Mouse (Mus musculus) midbrain, embryonic 11.5 days (tissue): ENCODE results near the gene Golga2. TPM values are rescaled to one million over a fixed set of nuclear protein-coding genes. Genes with fewer than 3 reads are reported as not detected.

Source experiments
- ATAC-seq: fragments of 200-750 bp; cut with Nextera tagmentation; 2 replicates; pipeline ENCODE4 v1.8.0; 2017; ENCODE audit warnings: moderate TSS enrichment, moderate library complexity; ENCODE audit not compliant: low FRiP score
- DNase-seq: peaks from one replicate; pipeline ENCODE4 v3.0.0; 2015; ENCODE audit warnings: low spot score; ENCODE audit errors: missing footprints
- H3K27ac ChIP-seq: fragments of 300-500 bp; sonication (generic); 2 replicates; pipeline ENCODE4 v1.5.1; 2014; ENCODE audit warnings: low read depth, low read length
- H3K27me3 ChIP-seq: fragments of 300-500 bp; sonication (generic); 2 replicates; pipeline ENCODE4 v1.6.1; 2014; ENCODE audit warnings: mild to moderate bottlenecking, low read length, moderate library complexity, mixed read lengths; ENCODE audit not compliant: control insufficient read depth, insufficient read depth
- H3K36me3 ChIP-seq: fragments of 300-500 bp; sonication (generic); 2 replicates; pipeline ENCODE4 v1.6.1; 2014; ENCODE audit warnings: mild to moderate bottlenecking, low read length, moderate library complexity, mixed read lengths; ENCODE audit not compliant: control insufficient read depth, insufficient read depth
- H3K4me1 ChIP-seq: fragments of 300-500 bp; sonication (generic); 2 replicates; pipeline ENCODE4 v1.6.1; 2014; ENCODE audit warnings: low read length; ENCODE audit not compliant: control insufficient read depth, insufficient read depth
- H3K4me2 ChIP-seq: fragments of 300-500 bp; sonication (generic); 2 replicates; pipeline ENCODE4 v1.6.1; 2014; ENCODE audit warnings: mild to moderate bottlenecking, moderate library complexity
- H3K4me3 ChIP-seq: fragments of 300-500 bp; sonication (generic); 2 replicates; pipeline ENCODE4 v1.5.1; 2014; ENCODE audit warnings: low read depth, low read length
- H3K9ac ChIP-seq: fragments of 300-500 bp; sonication (generic); 2 replicates; pipeline ENCODE4 v1.6.1; 2014; ENCODE audit warnings: low read length
- H3K9me3 ChIP-seq: fragments of 300-500 bp; sonication (generic); 2 replicates; pipeline ENCODE4 v1.6.1; 2016; ENCODE audit warnings: low read length; ENCODE audit not compliant: control insufficient read depth
- WGBS: fragments of 180-500 bp; shearing (Covaris S2); extraction: QIAGEN DNeasy Blood & Tissue Kit; methylation state at CpG from one replicate; pipeline ENCODE4 v1.1.7; 2014; 5-methylcytosine and 5-hydroxymethylcytosine counted together
- polyA plus RNA-seq: library from polyadenylated mRNA; unstranded; fragments of >200 nt; fragmentation: Nextera tagmentation; extraction: Ambion mirVana; gene quantifications from 2 replicates; pipeline ENCODE4 v1.2.1, GENCODE M21; 2014

The Golga2 gene
- polyA plus RNA-seq, 1 experiment from 2014 or later: 16.7 TPM

- Histone ChIP-seq H3K4me3 (no peak overlapping the region), H3K27ac (no peak overlapping the region), H3K9ac (no peak overlapping the region), H3K9me3 (no peaks in the 10 kb centered on the region), H3K4me2 (no peak overlapping the region), H3K27me3 (no peaks in the 10 kb centered on the region), H3K36me3 (peaks cover 18% of the 10 kb centered on the region), H3K4me1 (no peaks in the 10 kb centered on the region)
- DNase-seq (no peak), ATAC-seq (no peak)
- 94% methylated on average over 5 of the region's 5 CpGs for WGBS
Measured at GRCm38 (mm10) chr2:32252658-32253057, 34.5 kb upstream of the Golga2 start.

GRCm38 (mm10) chr2:32253352-32253751 lies 33.8 kb upstream of the Golga2 start:
- Histone ChIP-seq H3K36me3 (peaks cover 21% of the 10 kb centered on the region), H3K4me1 (no peaks in the 10 kb centered on the region), H3K9ac (no peak overlapping the region), H3K4me2 (no peak overlapping the region), H3K4me3 (no peak overlapping the region), H3K27me3 (no peaks in the 10 kb centered on the region), H3K27ac (no peak overlapping the region), H3K9me3 (no peaks in the 10 kb centered on the region)
- 89% methylated on average over 1 of the region's 1 CpGs for WGBS
- DNase-seq (no peak), ATAC-seq (no peak)

- no peak overlapping the region for H3K4me3 ChIP-seq
- H3K4me2 ChIP-seq: no peak overlapping the region
- no peaks in the 10 kb centered on the region for H3K9me3 ChIP-seq
- WGBS: 83% methylated on average over 5 of the region's 5 CpGs
- DNase-seq: no peak
- no peak for ATAC-seq
- no peak overlapping the region for H3K9ac ChIP-seq
- no peak overlapping the region for H3K27ac ChIP-seq
- peaks cover 21% of the 10 kb centered on the region for H3K36me3 ChIP-seq
- H3K4me1 ChIP-seq: peaks cover 8% of the 10 kb centered on the region
- H3K27me3 ChIP-seq: no peaks in the 10 kb centered on the region
Measured at GRCm38 (mm10) chr2:32254563-32254962, 32.6 kb upstream of the Golga2 start.

GRCm38 (mm10) chr2:32256273-32256672 lies 30.9 kb upstream of the Golga2 start:
- H3K4me1 ChIP-seq: peaks cover 9% of the 10 kb centered on the region
- H3K27me3 ChIP-seq: no peaks in the 10 kb centered on the region
- ATAC-seq: no peak
- no peak overlapping the region for H3K9ac ChIP-seq
- DNase-seq: no peak
- WGBS: 94% methylated on average over 11 of the region's 11 CpGs
- H3K36me3 ChIP-seq: peaks cover 21% of the 10 kb centered on the region
- no peak overlapping the region for H3K4me2 ChIP-seq
- H3K27ac ChIP-seq: no peak overlapping the region
- no peaks in the 10 kb centered on the region for H3K9me3 ChIP-seq
- no peak overlapping the region for H3K4me3 ChIP-seq

- ATAC-seq: no peak
Measured at GRCm38 (mm10) chr2:32258887-32259533, 28.2 kb upstream of the Golga2 start.

GRCm38 (mm10) chr2:32259657-32260417 lies 27.3 kb upstream of the Golga2 start, which contains the start of gene Uck1:
TSS of gene Uck1 (minus strand) at chr2:32260159.
- Histone ChIP-seq H3K4me3 (peak within 1 kb of the TSS; percentile 91), H3K9me3 (no peaks in the 10 kb centered on the region), H3K4me1 (peaks cover 9% of the 10 kb centered on the region), H3K27me3 (no peaks in the 10 kb centered on the region), H3K27ac (no peak within 1 kb of the TSS; the same call in 1 of the 2 replicates), H3K9ac (peak within 1 kb of the TSS; percentile 81), H3K4me2 (peak within 1 kb of the TSS; percentile 72), H3K36me3 (peaks cover 9% of the 10 kb centered on the region)
- DNase-seq (peak; percentile 98), ATAC-seq (peak; percentile 94)
- WGBS: 1% methylated on average over 46 of the region's 59 CpGs

More at GRCm38 (mm10) chr2:32258887-32259533, 28.2 kb upstream of the Golga2 start:
- no peaks in the 10 kb centered on the region for H3K9me3 ChIP-seq
- no peak overlapping the region for H3K27ac ChIP-seq
- peak overlapping the region; percentile 81 for H3K9ac ChIP-seq
- peak overlapping the region; percentile 91 for H3K4me3 ChIP-seq
- peaks cover 10% of the 10 kb centered on the region for H3K36me3 ChIP-seq
- peaks cover 9% of the 10 kb centered on the region for H3K4me1 ChIP-seq
- WGBS: 64% methylated on average over 6 of the region's 6 CpGs
- DNase-seq: no peak
- no peaks in the 10 kb centered on the region for H3K27me3 ChIP-seq
- H3K4me2 ChIP-seq: peak overlapping the region; percentile 72

GRCm38 (mm10) chr2:32260635-32261034 lies 26.5 kb upstream of the Golga2 start:
- 33% methylated on average over 4 of the region's 4 CpGs for WGBS
- Histone ChIP-seq H3K9ac (no peak overlapping the region), H3K9me3 (no peaks in the 10 kb centered on the region), H3K4me1 (peaks cover 9% of the 10 kb centered on the region), H3K4me2 (no peak overlapping the region), H3K27me3 (no peaks in the 10 kb centered on the region), H3K36me3 (peaks cover 9% of the 10 kb centered on the region), H3K27ac (no peak overlapping the region), H3K4me3 (no peak overlapping the region)
- DNase-seq (no peak), ATAC-seq (no peak)

- H3K4me1 ChIP-seq: no peaks in the 10 kb centered on the region
- no peak overlapping the region for H3K4me2 ChIP-seq
- ATAC-seq: no peak
- no peak overlapping the region for H3K27ac ChIP-seq
- no peak overlapping the region for H3K9ac ChIP-seq
- DNase-seq: no peak
- no peaks in the 10 kb centered on the region for H3K27me3 ChIP-seq
- peaks cover 8% of the 10 kb centered on the region for H3K36me3 ChIP-seq
- WGBS: 74% methylated on average over 3 of the region's 3 CpGs
- H3K9me3 ChIP-seq: no peaks in the 10 kb centered on the region
- no peak overlapping the region for H3K4me3 ChIP-seq
Measured at GRCm38 (mm10) chr2:32275823-32276222, 11.4 kb upstream of the Golga2 start.

- no peak overlapping the region for H3K9ac ChIP-seq
Measured at GRCm38 (mm10) chr2:32282289-32282688, 4.9 kb upstream of the Golga2 start.

More at GRCm38 (mm10) chr2:32282289-32282688, 4.9 kb upstream of the Golga2 start:
- Histone ChIP-seq H3K36me3 (peaks cover 15% of the 10 kb centered on the region), H3K27ac (no peak overlapping the region), H3K27me3 (no peaks in the 10 kb centered on the region), H3K4me1 (peaks cover 7% of the 10 kb centered on the region; the same call in 1 of the 2 replicates), H3K4me3 (no peak overlapping the region), H3K9me3 (no peaks in the 10 kb centered on the region), H3K4me2 (no peak overlapping the region)
- WGBS: 94% methylated on average over 2 of the region's 2 CpGs
- DNase-seq: no peak
- no peak for ATAC-seq
